Mouse (Mus musculus) T-helper 17 cell (primary cell): ENCODE results near the gene Col25a1.

Experiments
- in situ Hi-C, 2 experiments: fragments of 300-600 bp; cut with MboI, MseI; formaldehyde crosslinking; loops; 1 replicate in 1 of 2; 2 replicates in 1 of 2; pipeline ENCODE4 v1.15.1; 2025; ENCODE audit warnings: high pct_unique_total_duplicates in 2 of 2

The Col25a1 gene

DNA sequence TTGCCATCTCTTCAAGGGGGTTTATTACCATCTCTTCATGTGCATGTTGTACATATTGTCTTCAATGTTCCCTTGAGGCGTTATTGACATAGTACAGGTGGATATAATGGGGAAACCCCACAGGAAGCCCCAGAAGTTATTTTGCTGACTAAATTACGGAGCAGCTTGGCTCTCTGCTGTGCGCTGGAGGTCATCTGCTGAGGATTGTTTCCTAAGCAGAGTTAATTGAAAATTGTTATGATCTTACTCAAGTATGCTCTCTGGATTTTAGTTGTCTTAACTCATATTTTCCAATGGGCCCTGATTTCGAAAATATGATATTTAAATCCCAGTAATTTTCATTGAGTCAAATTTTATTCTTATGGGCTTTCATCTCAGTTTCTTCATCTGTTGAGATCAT lies 178.0 kb downstream of the Col25a1 start:
- in situ Hi-C loops = loop anchor here in 1 of 2 experiments (10.0 kb wide), 1 partner anchor 196 kb away; no protein-coding TSS in a partner anchor

DNA sequence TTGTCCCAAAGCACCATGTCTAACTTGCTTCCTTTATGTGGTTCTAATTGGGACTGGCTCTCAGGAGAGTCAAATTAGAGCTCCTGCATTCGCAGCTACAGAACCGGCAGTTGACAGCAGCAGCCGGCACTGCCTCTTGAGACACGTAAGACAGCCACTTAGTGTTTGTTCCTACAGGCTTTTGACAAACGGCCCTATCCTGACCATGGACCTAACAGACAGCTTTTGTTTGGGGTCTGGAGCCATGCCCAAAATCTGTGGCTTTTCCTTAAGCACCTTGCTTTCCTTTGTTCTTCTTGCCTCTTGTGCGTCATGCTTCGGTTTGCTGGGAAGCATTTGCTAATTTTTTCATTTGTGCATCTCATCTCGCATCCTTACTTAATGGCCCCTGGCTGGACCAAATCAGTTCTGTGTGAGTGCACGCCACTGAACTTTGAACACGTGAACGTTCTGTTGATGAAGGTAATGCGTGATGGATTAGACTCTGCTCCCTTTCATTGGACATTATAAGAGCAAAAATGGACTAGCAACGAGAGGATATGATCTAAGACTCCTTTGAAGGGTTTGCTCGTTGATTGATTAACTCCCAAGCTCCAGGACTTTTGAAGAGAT lies 179.5 kb downstream of the Col25a1 start:
- in situ Hi-C loops = no loop called here

DNA sequence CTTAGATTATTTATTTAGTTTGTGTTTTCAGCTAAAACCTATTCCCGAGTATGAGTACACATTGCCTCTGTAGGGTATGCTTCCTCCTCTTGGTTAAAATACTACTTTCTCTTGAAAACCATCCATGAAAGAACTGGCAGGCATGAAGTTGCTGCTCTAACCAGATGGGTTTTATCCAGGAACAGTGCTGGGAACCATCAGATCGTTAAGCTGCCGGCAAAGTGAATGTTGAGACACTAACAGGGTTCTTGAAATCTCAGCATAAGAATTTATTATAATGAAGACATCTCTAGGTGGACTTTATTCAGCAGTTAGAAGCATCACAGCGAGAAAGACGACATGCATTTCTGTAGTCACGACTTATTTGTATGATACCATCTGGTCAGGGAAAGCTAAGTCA lies 181.9 kb downstream of the Col25a1 start:
- in situ Hi-C loops = no loop called here

DNA sequence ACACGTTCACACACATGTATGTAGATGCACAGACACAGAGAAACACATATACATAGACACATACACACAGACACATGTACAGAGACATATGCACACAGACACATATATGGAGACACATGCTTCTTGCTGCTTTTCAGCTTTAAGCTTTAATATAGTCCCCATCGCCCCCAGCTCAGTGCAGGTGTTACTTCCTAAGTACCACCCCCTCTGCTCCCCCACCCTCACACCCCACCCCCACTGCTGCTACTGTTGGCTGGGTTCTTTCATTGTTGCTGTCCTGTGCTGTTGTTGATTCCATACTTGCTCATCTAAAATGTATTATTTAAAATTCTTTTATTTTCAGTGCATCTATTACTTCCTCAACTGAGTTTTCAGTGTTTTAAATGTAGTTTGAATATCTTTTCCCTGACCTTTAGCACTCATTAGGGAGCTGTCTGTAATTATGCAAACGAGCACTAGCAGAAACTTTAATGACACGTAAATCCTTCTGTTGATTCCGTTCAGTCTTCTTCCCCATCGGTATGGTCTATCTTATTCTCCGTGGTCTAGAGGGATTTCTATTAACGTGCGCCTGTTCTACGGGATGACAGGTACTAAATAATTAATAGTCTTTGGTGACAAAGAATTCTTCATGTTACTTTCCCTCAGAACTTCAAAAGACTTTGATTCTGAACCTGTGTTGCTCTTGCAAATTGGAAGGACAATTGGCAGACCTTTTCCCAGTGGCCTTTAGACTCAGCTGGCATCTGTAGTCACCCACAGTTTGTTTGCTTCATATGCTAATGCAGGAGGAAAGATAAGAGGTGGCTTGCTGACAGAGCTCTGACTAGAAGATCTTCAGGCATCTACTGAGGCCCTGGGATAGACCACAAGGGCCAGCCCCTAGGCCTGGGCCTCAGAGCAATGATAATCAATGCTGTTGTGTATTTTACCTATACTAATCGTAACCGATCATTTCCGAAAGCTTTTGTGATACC lies 196.0 kb downstream of the Col25a1 start:
- in situ Hi-C loops = no loop called here

DNA sequence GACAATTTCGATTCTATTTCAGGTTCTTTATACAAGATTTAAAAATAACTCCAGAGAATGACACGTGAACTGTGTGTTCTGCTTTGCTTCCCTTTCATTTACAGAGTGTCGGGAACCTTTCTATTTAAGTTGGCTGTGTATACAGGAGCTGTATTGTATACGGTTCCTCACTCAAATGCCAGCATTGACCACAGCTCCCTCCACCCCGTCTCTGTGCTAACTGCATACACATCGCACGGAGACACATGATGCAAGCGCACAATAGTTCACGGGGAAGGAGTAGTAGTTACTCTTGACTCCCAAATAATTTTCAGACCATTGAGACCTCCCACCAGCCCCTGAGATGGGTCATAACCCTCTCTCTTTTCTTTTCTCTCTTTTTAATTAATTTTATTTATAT lies 197.6 kb downstream of the Col25a1 start:
- in situ Hi-C loops = no loop called here

DNA sequence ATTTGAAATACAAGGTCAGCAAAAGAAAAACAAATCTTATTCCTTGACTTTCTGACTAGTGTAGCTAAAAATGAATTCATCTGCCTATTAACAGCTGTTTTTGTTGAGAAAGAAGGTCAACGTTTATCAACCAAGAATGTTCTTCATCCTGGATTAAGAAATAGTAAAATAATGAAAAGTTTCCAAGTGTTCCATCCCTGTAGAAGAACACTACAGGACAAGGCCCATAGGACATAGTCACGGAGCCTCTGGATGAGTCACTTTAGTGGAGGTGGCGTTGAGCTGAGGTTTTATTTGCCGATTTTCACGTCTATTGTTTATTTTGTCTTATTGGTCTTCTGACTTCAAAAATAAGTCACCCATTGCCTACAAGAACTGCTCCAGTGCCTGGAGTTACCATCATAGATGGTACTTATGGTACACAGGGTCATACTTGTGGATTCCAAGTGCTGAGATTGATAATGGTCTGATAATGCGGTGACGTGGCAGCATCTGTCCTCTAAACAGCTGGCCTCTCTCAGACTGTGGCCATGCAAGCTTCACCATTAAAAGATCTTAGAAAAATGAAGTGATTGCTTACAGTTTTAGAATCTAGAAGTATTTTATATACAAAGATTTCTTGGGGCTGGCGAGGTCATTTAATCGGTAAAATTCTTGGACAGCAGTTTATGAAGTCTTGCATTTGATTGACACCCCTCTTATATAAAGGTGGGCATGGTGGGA lies 198.7 kb downstream of the Col25a1 start:
- in situ Hi-C loops = no loop called here

DNA sequence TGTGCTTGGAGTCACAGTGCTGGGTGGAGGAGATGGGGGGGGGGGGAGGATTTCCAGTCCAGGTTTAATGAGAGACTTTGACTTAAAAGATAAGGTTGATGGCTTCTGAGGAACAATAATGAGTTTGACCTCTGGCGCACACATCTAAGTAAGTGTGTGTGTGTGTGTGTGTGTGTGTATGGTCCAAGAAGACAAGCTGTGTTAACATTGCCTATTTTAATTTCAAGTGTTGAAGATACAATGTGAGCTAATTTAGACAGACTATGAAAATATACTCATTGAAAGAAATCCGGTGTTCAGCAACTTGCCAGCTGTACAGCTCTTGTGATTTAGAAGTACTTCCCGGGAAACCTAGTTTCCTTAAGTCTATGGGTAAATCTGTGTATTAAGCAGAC lies 199.3 kb downstream of the Col25a1 start:
- in situ Hi-C loops = no loop called here

DNA sequence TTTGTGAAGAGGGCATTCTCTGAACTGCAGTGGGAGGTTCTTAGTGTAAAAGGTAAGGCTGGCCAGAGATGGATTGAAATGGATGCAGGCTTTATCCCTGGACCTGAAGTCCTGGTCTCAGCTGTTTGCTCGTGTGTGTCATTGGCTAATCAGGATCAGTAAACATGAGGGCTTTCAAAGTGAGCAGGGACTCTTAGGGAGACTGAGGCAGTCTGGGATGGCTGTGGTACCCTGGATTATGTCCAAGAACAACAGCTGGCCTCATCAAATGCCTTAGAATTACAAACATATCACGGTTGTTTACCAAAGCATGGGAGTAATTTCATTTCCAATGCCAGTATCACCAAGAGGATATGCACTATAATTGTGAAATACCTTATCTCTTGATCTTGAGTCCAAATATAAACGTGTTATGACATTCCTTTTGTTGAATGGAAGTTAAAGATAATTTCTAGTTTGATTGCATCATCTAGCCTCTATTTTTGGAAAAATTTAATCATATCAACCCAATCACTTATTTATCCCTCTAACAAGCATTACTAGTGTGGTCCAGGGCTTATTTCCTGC lies 201.1 kb downstream of the Col25a1 start:
- in situ Hi-C loops = no loop called here

DNA sequence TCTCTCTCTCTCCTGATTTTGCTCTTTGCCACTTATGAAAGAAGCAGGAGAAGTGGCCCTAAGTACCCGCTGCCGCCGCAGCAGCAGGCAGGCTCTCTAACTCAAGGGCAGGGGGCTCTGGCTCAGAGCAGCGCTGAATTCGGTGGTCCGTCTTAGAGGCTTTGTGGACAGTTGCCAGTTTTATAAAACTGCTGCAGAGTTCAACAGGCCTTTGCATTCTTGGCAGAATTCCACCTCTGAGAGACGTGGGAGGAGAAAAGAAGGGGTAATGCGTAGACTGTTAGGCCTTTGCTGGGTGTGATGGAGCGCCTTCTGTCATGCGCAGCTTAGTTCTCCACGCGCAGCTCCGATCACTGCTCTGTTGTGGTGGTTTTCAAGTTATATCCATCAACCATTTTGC lies 206.6 kb downstream of the Col25a1 start:
- in situ Hi-C loops = no loop called here

DNA sequence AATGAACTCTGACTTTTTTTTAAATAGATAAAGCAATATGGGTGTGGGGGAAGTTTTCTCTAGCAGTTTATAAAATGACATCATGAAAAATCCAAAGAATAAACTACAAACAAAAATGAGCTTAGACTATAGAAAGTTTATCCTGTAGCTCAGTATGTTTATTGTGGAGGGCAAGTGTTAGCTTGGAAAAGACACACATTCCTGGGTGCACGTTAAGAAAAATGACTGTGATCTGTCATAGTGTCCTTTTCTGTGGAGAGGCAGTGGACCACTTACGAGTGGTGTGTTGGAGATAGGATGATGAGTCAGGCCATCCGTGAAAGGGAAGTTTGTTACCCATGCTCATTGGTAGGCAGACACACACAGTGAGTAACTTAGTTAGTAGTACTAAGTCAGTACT lies 207.1 kb downstream of the Col25a1 start:
- in situ Hi-C loops = no loop called here

DNA sequence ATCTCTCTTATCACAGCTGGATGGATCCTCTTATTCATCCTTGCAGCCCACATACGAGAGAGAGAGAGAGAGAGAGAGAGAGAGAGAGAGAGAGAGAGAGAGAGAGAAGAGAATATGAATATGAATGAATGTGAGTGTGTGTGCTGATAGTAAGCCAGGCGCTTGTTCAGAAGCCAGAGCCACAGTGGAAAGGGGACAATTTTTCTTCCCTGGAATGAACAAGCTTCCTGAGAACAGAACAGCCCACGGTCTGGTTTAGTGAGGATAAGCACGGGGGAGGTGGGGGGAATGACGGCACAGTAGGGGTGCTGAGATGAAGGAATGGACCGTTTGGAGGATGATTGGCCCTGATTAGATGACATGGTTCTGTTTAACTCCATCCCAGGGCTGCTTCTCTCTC lies 218.9 kb downstream of the Col25a1 start:
- in situ Hi-C loops = loop anchor here in 1 of 2 experiments (25.0 kb wide), 1 partner anchor 512 kb away; no protein-coding TSS in a partner anchor

DNA sequence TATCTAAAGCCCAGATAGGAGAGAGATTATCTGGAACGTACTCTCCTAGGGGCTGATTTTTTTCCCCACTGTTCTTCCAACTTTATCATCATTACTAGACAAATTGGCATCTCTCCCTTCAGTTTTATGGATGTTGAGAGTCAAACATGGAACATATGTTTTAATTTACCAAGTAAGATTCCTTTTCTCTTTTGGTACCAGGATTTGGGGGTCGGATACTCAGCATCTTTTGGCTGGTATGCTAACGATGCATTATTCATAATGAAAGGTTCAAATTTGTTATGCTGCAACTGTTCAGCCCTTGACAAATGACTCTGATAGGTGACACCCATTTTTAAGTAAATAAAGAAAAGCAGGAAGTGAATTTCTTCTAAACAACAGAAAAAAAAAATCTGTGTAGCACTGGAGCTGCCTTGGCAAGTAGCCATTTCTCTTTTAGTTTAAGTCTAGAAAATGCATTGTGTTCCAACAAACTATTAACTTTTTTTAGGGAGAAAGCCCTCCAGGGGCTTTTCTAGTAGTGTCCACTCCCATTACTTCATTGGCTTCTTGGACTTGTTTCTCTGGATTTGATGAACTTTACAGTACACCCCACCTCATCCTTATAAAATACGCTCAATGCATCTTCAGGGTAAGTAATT lies 223.2 kb downstream of the Col25a1 start:
- in situ Hi-C loops = loop anchor here in 1 of 2 experiments (25.0 kb wide), 1 partner anchor 508 kb away; no protein-coding TSS in a partner anchor

DNA sequence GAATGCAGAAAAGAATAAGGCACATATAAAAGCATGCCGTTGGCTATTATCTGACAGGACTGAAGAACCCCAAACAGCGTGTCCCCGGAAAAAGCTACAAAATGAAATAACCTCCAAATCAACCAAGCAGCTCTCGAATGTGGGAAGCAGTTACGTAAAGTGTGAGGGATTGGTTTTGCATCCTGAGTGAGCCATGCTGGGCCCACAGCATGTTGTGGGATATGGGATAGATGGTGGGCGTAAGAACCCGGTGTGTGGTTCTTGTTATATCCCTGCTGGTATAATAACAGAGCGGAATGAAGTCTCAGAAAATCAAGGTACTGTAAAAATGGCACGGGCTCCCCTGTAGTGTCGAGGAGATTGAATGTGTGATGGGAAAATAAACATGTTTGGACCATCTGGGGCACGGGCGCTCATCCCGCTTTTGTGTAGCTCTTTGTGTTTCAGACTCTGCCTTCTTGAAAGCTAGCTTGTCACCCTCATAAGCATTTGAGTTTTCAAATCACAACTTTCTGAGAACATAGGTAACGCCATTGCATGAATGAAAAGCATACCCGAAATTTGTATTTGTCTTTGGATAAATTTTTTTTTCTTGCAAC lies 225.4 kb downstream of the Col25a1 start:
- in situ Hi-C loops = loop anchor here in 1 of 2 experiments (25.0 kb wide), 1 partner anchor 506 kb away; no protein-coding TSS in a partner anchor

DNA sequence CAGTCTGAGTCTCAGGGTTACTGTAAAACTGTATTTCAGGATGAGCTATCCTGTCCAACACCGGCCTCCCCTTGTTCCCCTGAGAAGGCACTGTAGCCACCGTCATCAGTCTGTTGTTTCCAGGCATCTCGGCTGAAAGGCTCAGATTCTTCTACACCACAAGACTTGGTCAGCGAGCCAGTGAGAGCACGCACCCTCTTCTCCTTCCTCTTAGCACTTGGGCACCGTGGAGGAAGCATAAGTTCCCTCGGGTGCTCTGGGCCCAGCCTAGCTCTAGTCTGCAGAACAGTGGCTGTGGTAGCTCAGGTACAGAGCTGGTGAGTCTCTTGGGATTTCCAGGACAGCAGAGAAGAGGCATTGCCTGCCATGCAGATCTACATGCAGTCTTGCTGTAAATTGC lies 229.5 kb downstream of the Col25a1 start:
- in situ Hi-C loops = loop anchor here in 1 of 2 experiments (25.0 kb wide), 1 partner anchor 501 kb away; no protein-coding TSS in a partner anchor

DNA sequence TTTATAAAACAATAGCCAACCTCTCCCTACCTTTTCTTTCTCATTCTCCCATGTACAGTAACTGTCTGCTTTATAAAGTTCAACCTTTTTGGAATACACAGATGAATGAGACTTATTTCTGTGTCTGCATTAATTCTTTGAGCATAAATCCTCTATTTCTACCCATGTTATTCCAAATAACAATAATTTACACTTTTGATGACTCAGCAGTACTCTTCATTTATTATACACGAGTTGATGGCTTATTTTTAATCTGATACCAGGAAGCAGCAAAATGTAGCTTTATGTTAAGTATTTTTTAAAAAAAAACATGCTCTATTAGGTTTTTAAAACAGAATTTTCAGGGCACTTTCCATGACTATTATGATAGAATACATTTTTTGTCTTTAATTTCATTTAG lies 230.6 kb downstream of the Col25a1 start:
- in situ Hi-C loops = loop anchor here in 1 of 2 experiments (25.0 kb wide), 1 partner anchor 500 kb away; no protein-coding TSS in a partner anchor

DNA sequence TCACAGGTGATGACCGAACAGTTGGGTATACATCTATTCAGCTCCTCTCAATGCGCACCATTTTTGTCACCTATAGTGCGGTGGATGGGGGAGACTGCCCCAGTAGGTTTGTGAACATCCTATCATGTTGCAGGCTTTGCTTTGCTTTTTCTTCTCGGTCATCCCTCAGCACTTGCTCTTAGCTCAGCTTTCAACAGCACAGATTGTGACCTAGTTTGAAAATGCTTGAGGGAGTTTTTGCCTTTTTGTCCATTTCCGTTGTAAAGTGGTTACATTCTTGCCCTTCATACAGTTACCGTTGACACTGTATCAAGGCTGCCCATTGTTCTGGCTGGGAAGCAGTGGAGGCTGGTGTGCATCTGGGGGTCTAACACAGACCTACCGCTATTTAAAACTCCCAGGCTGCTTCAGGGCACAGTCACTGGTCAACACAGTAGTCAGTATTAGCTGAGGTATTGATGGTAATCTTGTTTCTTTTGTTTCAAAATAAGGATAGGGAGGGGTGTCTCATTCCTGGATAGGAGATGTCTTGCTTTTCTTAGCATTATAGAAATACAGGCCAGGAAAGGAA lies 231.6 kb downstream of the Col25a1 start:
- in situ Hi-C loops = loop anchor here in 1 of 2 experiments (25.0 kb wide), 1 partner anchor 499 kb away; no protein-coding TSS in a partner anchor

DNA sequence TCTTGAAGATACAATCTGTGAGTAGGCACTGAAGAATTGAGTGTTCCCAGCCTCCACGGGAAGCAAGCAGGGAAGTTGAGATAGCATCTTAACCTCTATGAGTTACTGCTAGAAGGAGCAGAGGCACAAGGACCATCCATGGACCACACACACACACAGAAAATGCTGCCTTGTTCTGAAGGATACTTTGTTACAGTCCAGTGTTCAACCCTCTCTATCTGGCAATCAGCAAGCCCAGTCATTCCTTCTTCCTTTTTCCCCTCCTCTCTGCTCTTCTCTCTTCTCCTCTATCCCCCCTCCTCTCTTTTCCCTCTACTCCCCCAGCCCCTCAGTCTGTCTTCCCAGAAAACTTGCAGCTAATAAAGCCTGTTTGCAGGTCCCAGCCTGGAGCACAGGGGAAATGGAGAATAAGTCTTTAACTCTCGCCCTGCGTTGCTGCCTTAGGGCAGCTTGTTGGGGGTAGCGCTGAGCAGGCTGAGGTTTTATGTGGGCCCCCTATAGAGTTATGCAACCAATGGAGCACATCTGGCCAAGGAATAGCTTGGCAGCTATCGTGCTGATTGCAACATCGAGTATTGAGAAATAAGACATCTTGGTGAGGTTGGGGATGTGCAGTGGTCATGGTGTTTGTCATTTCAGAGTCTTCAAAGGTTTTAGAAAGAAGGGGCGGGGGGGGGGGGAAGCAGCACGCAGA lies 235.8 kb downstream of the Col25a1 start:
- in situ Hi-C loops = loop anchor here in 1 of 2 experiments (25.0 kb wide), 1 partner anchor 495 kb away; no protein-coding TSS in a partner anchor

DNA sequence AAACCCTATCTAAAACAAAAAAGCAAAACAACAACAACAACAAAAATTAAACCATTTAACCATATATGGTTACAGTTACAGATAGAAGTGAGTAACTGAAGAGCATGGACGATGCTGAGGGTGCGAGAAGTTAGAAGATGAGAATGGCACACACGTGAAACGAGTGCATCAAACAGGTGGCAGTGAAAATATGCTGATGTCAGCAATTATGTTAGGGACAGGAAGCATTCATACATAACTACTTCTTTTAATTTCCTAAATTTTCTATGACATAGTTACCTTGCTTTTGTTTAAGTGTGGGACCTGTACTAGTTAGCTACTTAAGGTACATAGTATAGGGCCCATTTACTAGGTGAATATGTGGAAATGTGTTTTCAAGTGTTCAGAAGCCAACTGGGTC lies 237.1 kb downstream of the Col25a1 start:
- in situ Hi-C loops = loop anchor here in 1 of 2 experiments (25.0 kb wide), 1 partner anchor 494 kb away; no protein-coding TSS in a partner anchor

DNA sequence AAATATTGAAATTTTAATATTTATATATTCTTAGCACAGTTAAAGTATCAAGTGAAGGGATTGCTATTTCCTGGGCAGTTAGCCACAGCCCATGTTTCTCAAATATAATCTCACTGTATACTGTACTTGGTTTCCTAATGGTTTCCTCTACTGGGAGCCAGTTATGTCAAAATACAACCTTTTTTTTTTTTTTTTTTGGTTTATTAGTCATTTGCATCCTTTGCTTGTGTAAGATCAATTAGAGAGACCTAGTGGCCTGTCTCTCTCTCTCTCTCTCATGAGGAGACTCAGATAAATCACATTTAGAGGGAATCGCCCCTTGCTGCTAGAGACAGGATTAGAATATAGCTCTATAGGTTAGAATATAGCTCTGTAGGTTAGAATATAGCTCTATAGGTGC lies 237.8 kb downstream of the Col25a1 start:
- in situ Hi-C loops = loop anchor here in 1 of 2 experiments (25.0 kb wide), 1 partner anchor 493 kb away; no protein-coding TSS in a partner anchor
